Mouse (Mus musculus): ENCODE data around the gene Zfand2a.

Gene Zfand2a

DNA sequence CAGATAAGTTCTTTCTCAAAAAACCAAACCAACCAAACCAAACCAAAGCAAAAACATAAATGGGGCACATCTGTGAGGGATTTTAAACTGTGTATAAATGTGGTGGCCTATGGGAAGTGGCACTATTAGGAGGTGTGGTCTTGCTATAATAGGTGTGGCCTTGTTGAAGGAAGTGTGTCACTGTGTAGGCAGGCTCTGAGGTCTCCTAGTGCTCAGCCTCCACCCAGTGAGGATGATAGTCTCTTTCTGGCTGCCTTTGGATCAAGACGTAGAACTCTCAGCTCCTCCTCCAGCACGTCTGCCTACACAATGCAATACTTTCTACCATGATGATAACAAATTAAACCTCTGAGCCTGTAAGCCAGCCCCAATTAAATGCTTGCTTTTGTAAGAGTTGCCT is 18.0 kb downstream of the Zfand2a start:
- no peak for DNase-seq (ENCODE audit: low spot score)

- DNase-seq (ENCODE audit: low spot score), result no peak
Measured at GRCm38 (mm10) chr5:139464874-139465273, 19.5 kb downstream of the Zfand2a start.

DNA sequence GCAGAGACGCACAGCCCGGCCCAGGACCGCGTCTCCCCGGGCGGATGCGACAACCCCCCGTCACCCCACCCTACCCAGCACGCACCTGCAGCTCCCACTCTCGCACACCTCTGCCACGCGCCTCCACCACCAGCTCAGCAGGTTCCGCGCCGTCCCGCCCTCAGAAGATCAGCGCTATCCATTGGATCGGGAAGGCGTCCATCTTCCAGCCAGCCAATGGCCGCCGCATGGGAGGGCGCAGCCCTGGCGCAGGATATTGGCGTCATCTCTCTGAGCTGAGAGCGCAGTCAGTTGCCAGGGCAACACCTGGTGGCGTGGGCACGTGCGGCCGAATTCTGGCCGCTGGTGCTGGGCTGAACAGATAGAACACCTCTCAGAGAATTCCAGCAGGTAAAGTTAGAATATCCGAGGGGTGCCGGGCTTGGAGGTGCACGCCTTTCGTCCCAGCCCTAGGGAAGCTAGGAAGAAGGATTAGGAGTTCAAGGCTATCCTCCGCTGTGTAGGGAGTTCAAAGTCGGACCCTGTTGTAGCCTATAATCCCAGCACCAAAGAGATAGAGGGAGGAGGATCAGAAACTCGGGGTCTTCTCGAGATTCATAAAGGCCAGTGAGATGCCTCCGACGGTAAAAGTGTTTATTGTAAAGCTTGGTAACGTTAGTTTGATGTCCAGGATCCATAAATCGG is 23.8 kb downstream of the Zfand2a start, which contains the start of gene 3110082I17Rik:
Gene 3110082I17Rik, minus strand, starts transcription at position 144 of the 684 bp plus-strand sequence.
- peak; percentile 100 for DNase-seq (ENCODE audit: low spot score)

DNA sequence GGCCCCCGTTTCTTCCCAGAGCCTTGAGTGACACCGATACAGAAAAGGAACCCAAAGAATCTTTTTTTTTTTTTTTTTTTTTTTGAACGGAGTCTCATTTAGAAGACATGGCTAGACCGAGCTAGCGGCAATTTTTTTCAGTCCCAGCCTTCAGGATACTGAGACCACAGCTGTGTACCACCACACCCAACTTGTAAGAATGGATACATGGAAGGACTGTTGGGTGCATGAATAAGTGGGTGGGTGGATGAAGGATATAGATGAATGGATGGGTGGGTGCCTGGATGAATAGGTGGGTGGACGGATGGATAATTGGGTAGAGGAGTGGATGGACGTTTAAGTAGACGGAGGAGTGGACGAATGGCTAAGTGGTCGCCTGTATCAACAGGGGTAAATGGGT is 24.4 kb downstream of the Zfand2a start:
- no peak for DNase-seq (ENCODE audit: low spot score)

DNA sequence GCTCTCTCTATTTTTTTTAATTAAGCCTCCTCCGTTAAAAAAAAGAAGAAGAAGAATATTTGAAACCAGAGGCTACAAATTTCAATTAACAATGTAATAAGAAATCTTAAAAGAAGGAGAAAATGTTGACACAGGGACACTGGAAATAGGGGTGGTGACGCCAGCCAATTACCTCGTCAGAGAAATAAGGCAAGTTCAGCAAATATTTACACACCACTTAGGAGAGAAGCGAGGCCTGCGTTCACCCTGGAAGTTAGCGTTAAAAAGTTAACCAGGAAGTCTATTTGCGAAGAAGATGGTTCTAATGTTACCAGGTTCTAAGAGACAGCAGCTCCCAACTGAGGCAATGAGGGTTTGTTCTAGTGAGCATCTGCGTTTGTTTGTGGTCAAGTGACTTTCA is 27.1 kb downstream of the Zfand2a start:
- DNase-seq (ENCODE audit: low spot score), result no peak

- DNase-seq (ENCODE audit: low spot score), result no peak
Measured at GRCm38 (mm10) chr5:139455166-139455565, 29.2 kb downstream of the Zfand2a start.

DNA sequence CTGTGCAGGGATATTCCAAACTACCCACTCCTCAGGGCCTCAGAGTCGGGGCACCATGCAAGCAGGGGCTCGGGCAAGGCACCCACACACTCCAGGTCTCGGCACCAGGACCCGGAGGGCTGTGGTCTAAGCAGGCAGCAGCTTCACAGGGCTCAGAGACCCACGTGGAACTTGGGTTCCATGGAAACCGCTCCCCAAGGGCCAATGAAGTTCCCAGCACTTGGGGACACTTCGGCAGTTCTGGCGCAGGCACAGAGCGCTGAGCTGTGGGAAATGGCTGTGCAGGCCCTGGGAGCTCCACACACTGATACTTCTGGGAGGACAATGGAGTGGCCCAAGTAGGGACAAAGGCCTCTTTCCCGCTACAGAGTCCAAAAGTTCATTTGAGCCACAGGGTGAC is 31.3 kb downstream of the Zfand2a start:
- DNase-seq (ENCODE audit: low spot score), result no peak

- DNase-seq (ENCODE audit: low spot score), result peak; percentile 38
Measured at GRCm38 (mm10) chr5:139449926-139450325, 34.4 kb downstream of the Zfand2a start.

DNA sequence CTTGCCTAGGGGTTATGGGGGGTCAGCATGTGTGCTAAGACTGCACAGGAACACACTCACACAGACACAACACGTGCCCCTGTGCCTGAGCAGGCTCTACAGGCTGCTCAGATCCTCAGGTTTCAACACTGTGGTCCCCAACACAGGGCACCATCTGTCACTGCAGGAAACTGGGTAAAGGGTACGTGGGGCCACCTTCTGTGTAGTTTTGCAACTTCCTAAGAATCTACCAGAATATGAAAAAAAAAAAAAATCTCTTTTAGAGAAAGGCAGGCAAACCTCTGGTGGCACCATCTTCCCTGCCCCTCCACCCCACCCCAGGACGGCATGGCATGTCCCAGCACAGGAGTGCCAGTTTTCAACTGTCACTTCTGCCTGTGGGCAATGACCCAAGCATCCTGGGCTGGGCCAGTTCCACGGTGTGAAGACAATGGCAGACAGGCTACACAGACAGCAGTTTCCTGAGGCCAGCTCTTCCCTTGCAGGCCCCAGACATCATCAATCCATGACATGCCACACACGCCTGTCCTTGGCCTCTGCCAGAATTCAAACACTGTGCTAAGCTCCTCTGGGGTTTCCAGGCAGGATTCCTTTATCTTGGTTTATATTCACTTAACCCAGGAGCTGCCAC is 35.1 kb downstream of the Zfand2a start:
- DNase-seq (ENCODE audit: low spot score), result no peak

DNA sequence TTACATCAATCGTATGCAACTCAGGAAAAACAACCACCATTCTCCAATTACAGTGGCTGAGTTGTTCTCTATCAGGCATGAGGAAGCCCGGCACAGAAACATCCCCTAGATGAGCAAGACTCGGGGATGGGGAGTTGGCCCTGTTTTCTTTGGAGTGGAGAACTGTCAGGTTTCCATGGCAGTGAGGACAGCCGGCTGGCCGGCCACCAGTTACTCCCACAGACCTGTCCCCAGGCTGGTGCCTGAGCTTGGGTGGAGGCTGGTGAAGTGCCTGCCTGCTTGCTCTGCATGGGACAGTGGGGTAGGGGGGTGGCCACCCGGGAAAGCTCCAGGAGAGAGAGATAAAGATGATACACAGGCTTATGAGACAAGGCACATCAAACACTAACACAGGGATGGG is 36.3 kb downstream of the Zfand2a start:
- DNase-seq (ENCODE audit: low spot score), result no peak

GRCm38 (mm10) chr5:139445258-139445657 is 39.1 kb downstream of the Zfand2a start:
- no peak for DNase-seq (ENCODE audit: low spot score)

DNA sequence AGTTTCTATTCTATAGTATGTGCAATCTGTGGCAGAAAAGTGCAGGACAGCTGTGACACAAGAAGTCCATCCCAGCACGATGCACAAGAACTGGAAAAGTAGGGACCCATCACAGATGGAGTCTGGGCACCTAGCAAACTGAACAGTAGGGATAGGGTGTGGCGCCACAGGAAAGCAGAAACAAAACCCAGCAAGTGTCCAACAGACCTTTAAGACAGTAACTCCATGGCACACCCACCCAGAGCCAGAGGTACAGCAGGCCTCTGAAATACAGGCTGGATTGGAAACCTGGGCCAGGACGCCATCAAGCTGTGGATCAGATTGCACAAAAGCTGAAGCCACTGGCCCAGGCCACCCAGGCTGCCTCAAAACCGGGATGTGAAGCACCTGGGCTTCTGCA is 41.4 kb downstream of the Zfand2a start:
- DNase-seq (ENCODE audit: low spot score), result no peak

DNA sequence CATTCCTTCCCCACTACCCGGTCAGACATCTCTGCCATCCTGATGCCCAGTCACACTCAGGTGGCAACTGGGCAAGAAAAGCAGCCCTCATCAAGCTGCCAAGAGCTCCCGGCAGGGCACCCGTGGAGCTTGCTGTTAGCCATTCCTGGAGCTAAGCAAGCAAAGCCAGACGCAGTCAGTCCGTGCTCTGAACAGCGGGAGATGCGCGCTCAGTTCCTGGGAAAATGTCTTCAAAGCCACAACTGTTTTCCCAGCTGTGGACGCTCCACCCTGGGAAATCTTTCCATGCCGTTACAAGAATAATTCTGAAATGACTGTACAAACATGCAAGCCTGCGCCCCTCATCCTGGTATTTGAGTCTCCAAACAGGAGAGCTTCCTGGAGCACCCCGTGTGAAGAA is 41.9 kb downstream of the Zfand2a start:
- no peak for DNase-seq (ENCODE audit: low spot score)

- DNase-seq (ENCODE audit: low spot score), result no peak
Measured at GRCm38 (mm10) chr5:139441726-139442018, 42.7 kb downstream of the Zfand2a start.

DNA sequence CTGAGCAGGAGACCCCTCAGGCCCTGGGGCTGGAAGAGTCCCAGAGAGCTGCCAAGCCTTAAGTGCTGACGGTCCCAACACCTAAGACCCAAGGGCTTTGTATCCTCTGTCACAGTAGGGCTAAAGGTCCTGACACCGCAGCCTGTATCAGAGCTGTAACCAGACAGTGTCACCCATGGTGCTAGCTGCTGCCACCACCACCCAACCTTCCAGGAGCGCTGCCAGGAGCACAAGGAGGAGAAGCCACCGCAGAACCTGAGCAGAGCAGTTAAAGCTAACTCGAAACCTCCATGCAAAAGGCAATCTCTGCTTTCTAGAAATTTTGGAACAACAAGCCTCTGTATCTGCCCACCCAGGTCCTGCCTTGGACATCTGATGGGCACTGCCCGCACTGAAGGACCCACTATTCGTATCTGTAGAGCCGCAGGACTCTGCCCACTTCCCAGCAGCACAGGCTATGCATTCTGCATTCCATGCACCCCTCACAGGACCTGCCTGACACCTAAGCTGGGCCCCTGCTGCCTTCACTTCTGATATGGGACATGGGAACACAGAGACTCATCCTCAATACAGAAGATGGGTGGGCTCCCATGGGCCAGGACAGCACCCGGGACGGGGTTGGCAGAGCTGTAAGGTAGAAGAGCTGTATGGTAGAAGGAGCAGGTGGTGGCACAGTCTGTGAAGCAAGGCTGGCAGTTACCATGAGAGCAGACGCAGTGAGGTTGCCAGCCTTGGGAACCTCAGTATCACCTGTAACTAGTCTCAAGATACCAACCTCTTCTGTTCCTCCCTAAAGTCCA is 43.2 kb downstream of the Zfand2a start:
- DNase-seq (ENCODE audit: low spot score), result no peak

- no peak for DNase-seq (ENCODE audit: low spot score)
Measured at GRCm38 (mm10) chr5:139440451-139440850, 43.9 kb downstream of the Zfand2a start.

GRCm38 (mm10) chr5:139438440-139438839 is 45.9 kb downstream of the Zfand2a start:
- DNase-seq (ENCODE audit: low spot score), result no peak

GRCm38 (mm10) chr5:139437769-139438168 is 46.6 kb downstream of the Zfand2a start:
- no peak for DNase-seq (ENCODE audit: low spot score)

- peak; percentile 72 for DNase-seq (ENCODE audit: low spot score)
Measured at GRCm38 (mm10) chr5:139434940-139435339, 49.4 kb downstream of the Zfand2a start.

GRCm38 (mm10) chr5:139433842-139434568 is 50.3 kb downstream of the Zfand2a start:
- DNase-seq (ENCODE audit: low spot score), result no peak

DNA sequence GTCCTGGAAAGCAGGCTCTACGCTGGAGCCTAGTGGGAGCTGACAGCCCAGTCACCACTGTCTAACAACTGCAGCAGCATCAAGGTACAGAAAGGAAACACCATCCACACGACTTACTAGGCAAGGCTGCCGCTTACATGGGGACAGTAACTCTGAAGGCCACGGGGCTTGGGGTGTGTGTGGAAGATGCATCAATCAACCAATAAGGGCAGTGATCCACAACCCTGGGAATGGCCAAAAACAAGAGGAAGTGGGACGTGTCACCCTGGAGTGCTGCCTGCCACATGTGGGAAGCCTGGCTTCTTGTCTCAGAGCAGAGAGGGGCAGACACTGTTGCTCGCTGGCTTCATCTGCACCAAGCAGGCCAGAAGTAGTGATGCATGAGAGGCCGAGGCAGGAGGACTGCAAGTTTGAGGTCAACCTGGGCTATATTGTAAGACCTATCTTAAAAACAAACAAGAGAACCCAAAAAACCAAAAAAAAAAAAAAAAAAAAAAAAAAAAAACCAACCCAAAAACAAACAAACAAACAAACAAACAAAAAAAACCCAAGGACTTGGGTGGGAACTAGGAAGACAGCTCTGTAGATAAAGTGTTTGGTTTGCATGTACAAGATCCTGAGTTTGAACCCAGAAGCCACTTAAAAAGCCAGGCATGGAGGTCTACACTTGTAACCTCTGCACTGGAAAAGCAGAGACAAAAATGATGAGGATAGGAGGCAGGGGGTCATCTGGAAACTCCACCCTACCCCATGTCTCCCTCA is 51.4 kb downstream of the Zfand2a start:
- no peak for DNase-seq (ENCODE audit: low spot score)

- DNase-seq (ENCODE audit: low spot score), result no peak
Measured at GRCm38 (mm10) chr5:139432333-139432732, 52.0 kb downstream of the Zfand2a start.
